Mouse (Mus musculus) brain, adult 2 months (tissue): ENCODE results near the gene Rap1gap2.
A peak's percentile ranks its signal among the peaks of the same experiment; 100 is the strongest.

Source experiments
- DNase-seq: peaks from one replicate; pipeline ENCODE4 v3.0.0; 2011; ENCODE audit warnings: low read depth, low spot score

Gene Rap1gap2

DNA sequence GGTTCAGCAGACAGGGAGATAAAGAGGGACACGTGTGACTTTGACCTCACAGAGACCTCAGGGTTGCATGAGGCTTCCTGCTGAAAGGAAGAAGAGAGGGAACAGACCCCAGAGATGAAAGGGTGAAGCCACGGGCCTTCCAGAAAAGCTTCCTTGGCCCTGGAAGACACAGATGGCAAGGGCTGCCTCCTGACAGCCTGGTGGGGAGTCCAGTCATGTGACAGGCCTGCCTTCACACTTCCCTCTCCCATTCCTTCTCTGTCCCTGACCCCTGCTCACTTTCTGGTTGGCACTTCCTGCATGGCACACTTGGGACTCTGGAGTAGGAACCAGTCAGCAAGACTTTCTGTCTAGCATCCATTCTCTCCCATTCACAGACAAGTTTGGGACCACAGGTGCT is 148.1 kb downstream of the Rap1gap2 start:
- DNase-seq, result peak; percentile 47

DNA sequence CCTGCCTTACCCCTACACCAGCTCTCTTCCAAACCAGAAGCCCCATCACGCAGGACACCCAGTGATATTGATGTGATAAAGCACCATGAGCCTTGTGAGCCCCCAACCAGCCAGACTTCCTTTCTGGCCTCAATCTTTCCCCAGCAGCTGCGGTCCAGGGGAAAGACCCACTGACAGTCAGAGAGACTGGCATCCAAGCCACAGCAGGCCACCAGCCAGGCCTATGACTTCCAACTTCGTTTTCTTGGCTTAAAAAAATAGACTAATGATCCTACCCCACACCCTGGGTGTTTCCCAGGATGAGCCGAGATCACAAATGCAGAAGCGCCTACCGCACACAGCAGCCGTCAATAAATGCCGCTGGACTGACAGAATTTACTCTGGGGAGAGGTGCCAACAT is 151.1 kb downstream of the Rap1gap2 start:
- DNase-seq, result no peak

DNA sequence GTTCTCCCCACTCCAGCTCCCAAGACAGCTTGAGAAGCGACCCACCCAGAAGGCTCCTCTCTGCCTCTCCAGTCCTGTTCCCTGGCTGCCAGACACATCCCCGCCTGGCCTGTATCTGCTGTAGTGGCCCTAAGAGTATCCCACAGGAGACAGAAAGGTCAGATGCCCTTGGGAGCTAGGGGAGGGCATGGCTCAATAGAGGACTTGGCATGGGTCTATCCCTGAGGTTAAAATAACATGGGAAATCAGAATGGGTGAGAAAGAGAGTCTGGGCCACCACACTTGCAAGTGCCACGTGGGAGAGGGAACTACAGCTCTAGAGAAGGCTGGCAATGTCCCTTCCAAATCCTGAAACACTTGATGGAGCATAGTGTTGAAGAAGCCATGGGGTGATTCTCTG is 152.3 kb downstream of the Rap1gap2 start:
- DNase-seq, result no peak

DNA sequence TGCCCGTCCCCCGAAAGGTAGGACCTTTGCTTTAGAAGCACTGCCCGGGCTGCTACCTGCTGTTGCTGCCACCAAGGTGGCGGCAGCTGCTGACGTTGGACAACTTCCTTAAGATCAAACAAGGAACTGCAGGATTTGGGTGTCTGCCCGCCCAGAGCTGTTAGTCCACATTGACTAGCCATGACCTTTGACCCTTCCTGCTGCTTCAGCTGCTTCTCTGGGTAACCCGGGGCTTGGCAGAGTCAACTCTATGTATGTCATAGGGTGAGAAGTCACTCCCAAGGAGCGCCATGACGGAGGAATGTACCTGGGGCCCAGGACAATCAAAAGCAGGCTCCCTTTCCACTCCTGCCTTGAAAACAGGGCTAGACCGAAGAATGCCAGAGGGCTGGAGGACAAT is 153.5 kb downstream of the Rap1gap2 start:
- DNase-seq, result no peak

DNA sequence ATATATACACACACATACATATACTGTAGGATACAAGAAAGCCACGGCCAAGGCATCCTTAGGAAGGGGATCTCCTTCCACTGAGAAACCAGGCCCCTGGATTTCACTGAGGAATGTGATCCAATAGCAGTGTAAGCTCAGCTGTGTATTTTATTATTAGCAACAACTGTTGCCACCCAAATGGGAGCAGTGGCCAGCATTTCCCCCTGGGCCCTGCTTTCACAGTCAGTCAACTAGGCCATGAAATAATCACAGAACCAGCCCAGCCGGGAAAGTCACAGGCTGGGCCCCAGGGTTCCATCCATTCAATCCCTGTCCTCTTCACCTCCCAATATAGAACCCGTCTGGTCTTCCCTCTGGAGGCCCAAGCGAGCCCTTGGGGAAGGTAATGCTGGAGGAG is 162.2 kb downstream of the Rap1gap2 start:
- DNase-seq, result peak; percentile 35

DNA sequence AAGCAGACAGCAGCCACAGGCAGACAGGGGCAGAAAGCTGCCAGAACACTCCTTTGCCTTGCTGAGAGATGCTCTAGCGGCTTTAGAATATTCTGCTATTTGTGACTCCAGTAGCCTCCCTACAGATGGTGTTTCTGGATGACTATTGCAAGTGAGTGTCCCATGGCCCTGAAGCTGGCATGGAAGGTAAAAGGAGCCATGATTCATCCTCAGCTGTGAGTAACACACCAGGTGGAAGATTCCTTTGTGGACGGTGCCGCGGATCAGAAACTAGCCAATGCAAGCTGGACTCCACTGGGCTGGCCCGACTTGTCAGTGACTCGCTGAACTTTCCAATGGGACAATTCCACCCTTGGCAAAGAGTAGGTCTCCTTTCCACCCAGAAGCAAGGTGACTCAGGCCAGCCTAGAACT is 162.7 kb downstream of the Rap1gap2 start:
- peak; percentile 88 for DNase-seq

DNA sequence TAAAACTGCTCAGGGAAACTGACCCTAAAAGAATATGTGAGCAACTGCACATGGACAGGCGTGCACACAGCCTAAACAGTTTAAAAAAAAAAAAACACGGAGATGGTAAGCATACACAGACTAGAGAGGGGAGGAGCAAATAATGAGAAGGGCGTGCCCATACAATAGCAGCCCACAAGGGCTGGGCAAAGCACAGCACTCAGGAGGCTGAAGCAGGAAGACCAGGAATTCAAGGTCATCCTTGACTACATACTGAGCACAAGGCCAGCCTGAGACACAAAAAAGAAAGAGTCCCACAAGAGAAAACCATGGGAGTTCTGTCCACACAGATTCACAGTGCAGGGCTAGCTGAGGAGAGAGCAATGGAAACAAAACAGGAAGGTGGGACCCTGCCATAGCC is 165.1 kb downstream of the Rap1gap2 start:
- no peak for DNase-seq

DNA sequence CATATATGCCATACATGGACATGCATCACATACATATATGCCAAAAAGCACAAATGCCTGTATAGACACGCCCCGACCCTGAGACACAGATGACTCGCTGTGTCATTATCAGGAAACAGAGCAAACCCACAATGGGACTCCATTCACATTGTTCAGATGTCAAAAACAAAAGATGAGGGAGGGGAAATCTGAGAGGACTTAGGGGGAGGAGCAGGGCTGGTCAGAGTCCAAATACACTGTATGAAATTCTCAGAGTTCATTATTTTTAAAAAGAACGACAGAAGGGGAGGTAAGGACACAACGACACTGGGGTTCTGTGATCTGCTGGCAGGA is 166.8 kb downstream of the Rap1gap2 start:
- DNase-seq, result no peak

DNA sequence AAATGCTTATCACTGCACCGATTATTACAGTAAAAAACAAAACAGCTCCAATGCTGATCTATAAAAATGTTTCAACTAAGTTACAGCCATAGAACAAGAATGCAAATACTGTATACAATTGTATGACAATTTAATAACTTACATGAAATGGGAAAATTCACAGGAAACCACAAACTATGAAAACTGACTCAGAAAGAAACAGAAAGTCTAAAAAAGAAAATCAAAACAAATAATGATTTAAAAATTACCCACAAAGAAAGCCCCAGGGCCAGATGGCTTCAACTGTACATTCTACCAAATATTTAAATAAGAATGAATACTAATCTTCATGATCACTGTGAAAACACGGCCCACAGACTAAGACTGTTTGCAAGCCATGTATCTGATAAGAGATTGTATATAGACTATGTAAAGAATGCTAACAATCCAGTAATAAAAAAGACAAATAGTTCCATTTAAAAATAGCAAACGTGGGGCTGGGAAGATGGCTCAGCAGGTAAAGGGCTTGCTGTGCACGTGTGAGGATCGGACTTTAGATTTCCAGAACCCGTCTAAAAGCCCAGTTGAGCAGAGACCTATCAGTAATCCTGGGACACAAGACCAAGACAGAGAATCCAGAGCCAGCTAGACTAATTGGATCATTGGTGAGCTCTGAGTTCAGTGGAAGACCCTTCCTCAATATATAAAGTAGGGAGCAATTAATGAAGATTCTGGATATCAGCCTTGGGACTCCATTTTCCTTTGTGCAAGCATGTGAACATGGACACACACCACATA is 167.4 kb downstream of the Rap1gap2 start:
- DNase-seq, result no peak

DNA sequence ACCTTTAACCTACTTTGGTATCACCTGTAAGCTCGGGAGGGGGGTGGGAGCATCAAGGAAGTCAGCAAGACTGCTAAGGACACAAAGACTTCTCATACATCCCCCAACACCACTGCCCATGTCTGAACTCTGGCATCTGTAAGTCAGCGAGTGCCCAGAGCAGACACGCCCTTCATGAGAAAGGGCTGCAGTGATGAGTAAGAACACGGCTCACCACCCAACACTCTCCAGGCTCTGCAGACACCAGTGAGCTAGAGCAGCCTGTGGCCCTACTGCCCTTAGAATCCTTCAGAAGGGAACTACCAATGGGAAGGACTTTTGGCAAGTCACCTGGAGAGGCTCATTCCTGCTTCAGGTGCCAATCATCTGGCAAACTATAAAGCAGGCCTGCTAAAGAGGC is 168.3 kb downstream of the Rap1gap2 start:
- no peak for DNase-seq

DNA sequence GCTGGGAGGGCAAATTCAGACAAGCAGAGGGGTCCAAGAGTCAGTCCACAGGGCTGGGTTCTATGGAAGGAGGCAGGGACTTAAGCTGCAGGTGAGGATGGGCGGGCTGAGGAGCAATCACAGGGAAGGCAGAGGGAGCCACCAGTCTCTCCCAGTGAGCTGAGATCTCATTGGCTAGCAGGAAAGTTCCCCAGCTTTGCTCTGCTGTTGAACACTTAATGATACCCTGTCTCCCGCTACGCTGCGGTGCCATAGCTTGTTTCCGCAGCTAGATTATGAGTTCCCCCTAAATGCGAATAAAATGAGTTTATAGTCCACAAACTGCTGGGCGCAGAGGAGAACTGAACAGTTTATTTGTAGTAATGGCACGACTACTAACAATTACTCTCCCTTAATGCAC is 170.6 kb downstream of the Rap1gap2 start:
- peak; percentile 51 for DNase-seq

DNA sequence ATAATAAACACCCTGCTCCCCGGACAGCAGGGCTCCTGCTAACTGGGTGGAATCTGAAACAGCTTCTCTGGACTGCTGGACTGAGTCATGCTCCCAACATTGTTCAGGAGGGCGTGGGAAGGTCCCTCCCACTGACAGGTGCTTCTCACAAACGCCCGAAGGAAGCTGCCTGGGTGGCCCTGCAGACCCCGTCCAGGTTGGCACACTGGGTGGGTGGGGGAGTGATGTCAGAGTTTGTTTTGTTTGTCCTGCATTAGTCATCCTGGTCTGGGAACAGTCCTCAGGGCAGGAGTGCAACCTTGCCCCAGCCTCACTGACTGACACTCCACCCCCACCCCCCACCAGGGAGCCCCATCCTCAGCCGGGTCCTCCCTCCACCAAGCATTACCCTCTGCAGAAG is 171.5 kb downstream of the Rap1gap2 start:
- DNase-seq, result peak; percentile 59

DNA sequence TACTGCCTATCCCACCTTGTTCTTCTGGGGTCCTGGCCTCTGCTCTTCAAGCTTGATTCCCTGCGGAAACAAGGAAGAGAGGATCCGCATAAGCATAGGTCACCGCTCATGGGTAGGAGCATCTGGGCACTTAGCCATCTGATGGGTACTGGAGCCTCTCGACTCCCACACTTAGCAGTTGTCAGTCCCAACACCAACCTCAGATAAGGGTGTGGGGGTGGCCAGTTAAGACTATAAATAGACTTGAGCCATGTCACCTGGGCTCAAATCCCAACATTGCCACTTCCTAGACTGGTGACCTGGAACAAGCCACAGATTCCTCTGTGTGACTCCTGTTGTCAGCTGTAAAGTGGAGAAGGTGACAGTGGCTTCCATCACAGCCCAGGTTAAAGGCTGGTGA is 172.5 kb downstream of the Rap1gap2 start:
- peak; percentile 31 for DNase-seq

DNA sequence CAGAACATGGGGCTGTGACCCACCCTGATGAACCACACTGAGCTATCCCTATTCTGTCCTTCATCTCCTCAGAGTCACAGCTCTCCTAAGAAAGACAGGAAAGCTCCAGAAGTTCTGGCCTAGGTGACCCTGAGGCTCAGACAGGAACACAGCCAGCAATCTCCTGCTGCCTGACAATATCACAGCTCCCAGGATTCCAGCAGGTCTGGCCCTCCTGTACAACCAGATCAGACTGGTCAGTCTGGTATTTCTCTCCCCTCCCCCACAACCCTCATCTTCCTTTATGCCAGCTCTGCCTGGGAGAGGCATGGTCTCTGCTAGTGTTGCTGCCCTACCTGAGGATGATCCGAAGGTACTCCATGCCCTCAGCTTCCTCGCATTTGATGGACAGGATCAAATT is 175.3 kb downstream of the Rap1gap2 start:
- DNase-seq, result no peak

DNA sequence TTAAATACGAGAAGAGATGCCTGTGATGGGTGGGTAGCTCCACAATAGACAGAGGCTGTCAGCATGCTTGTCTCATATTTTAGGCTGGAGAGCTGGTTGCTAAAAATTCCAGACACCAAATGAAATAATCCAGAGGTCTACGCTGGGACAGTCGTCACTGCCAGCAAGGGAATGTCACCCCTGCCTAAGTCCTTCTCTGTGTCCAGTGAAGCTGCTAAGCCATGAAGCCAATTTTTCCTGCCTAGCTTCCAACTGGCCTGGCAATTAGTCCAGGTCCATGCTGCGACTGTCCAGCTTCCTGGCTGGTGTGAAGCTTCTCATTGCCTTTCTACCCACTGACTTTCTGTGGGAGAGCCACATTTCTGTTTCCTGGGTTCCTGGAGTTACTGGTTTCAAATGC is 177.7 kb downstream of the Rap1gap2 start:
- no peak for DNase-seq

DNA sequence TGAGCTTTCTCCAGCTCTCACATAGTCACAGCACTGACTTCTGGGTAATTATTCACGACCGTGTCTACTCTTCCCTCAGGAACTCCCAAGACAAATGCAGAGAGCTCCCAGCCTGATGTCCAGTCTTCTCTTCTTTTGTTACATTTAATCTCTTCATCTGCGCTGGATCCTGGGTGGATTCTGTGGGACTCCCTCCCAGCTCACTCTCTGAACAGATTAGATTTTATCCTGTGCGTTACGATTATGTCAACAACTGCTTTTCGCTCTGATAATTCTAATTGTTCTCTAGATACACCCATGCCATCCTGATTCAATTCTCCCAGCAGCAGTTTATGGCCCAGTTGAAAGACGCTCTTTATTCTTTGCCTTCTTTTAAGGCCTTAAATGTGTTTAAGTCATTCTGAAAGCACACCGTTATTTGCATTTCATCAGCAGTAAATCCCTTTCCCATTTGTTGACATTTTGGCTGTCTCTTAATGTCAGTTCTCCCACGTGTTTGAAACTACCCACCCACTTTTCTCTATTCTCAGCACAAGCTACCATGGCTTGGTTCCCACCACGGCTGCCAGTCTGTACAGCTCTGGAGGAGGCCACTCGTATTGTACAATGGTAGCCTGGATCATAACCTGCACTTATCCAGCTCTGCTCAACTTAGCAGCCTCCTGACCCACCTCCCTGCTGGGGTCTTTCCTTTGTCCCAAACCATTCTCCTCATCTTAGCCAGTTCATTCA is 180.8 kb downstream of the Rap1gap2 start:
- peak; percentile 68 for DNase-seq

DNA sequence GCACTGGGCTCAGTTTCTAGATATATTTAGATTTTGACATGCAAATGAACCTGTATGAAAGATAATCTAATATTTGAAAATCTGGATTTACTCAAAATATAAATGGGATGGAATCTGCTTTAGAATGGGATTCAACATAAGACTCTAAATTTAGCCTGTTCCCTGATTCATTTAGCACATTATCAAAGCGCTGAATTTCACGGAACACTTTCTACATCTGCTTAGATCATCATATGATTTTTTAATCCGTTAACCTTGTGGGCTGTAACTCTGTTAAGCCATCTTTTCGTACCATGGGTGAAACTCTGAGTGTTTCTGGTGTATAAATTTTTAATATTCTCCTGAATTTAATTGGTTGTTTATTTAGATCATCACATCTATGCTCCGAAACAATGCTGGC is 184.4 kb downstream of the Rap1gap2 start:
- peak; percentile 74 for DNase-seq

DNA sequence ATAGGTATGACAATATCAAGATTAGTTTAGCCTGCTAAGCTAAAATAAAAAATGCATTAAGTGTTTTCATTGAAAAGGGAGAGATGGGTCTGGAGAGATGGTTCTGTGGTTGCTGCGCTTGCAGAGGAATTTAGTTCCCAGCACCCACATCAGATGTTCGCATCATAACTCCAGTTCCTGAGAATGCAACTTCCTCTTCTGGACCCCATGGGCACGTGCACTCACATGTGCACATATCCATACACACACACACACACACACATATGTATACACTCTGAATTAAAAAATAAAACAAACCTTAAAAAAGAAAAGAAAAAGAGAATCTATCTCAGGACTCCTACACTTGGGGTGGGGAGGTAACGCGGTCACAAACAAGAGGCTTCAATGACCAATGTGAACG is 188.7 kb downstream of the Rap1gap2 start:
- no peak for DNase-seq

DNA sequence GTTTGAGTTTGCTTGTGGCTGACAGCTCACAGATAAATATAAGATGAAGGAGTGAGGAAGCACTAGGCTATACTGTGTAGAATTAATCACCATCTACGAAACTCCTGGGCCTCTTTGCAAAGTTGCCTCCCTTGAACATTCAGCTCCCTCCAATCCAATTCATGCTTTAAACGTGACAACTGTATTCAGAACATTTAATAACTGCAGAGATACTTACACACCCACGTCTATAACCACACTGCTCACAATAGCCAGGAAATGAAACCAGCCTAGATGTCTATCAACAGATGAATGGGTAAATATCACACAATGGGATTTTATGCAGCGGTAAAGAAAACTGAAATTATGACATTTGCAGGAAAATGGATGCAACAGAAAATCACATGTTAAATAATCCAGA is 189.6 kb downstream of the Rap1gap2 start:
- DNase-seq, result no peak

DNA sequence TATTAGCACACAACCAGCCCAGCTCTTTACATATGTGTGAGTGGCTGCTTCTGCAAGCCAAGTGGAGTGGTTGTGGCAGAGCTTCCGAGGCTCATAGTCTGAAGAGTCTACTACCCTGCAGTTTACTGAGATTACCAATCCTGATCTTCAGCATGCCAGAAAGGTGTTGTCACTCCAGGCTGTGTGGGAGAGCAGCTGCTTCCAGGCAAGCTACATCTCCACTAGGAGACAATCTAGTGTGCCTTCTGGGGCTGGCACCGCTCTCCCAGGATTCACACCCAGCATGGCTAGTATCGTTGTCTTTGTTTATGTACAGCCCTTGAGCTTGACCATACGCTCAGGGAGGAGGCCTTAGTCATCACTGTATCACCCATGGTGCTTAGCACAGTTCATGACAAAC is 191.1 kb downstream of the Rap1gap2 start:
- peak; percentile 37 for DNase-seq

DNA sequence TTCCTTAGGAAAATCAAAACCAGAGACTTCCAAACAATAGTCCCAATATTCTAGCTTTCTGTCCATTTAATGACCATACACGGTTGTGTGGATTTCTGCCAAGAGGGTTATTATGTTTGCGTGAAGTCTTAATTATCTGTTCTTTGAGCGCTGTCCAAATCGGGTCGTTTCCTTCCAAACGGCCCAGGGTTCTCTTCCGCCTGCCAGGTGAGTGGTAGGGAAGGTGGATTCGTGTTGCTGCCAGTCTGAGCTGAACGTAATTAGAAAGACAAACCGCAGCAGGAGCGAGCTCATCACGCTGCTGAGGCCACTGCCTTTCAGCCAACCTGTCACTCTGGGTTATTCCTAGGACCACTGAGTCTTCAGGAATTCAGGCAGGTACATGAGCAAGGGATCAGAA is 195.0 kb downstream of the Rap1gap2 start:
- DNase-seq, result peak; percentile 56

DNA sequence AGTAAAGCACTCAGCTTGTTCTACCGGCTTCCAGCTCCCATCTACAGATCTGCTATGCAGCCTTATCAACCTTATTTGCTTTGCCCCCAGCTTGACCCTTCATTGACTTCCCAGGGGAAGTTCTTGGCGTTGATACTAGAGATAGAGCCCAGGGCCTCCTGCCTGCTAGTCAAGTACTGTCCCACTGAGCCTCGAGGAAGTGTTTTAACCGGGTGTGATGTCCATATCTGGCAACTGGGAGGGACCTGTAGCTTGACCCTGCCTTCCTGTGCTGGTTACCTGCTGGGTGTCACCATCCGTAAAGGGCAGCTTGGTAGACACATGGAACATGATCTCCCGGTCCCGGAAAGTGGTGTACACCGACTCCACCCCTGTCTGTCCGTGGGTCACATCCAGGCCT is 196.6 kb downstream of the Rap1gap2 start:
- DNase-seq, result no peak

DNA sequence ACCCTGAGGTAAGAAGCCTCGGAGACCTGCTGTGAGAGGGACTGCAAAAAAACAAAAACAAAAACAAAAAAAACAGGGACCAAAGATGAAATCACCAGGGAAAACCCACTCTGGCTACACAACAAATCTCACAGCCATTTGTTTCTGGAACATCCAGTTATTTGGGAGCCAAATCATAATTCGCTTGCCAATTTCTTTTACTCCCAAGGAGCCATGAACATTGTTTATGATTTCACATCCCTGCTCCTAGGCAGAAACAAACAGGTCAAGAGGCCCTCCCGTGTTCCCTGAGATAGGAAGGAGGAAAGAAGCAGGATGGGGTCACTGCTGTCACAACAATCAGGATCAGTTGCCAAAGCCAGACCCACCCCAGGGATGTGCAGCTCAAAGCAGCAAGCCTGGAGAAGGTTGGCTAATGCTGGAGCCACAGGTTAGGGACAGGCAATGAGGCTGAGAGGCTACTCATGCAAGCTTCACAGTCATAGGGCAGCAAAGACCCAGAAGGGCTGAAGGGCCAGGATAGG is 197.2 kb downstream of the Rap1gap2 start:
- DNase-seq, result peak; percentile 23
